Comparison of ENCODE assay signal across 13 mouse cellular contexts in genomic region chr7:80846709-80847108, GRCm38 (mm10). TPM values are rescaled to one million over a fixed set of nuclear protein-coding genes. Genes with fewer than 3 reads are reported as not detected.
"Had no signal": no experiment of that assay in that cellular context is flagged by ENCODE, and none has a peak within 500 bp of the region (broad histone marks: within the 10 kb centered on the region; RNA-seq: fewer than 3 reads in every experiment).

No protein-coding gene starts in this region.

- H3K27ac ChIP-seq: layer of hippocampus, adult 2 months; left cerebral cortex, adult 2 months; liver, embryonic 13.5 days; midbrain, embryonic 12.5 days; stomach, postnatal 0 days had no signal

- H3K9me3 ChIP-seq: liver, embryonic 13.5 days; midbrain, embryonic 12.5 days had no signal

- H3K36me3 ChIP-seq: liver, embryonic 13.5 days; midbrain, embryonic 12.5 days had no signal

- H3K4me3 ChIP-seq: layer of hippocampus, adult 2 months; left cerebral cortex, adult 2 months; liver, embryonic 13.5 days; midbrain, embryonic 12.5 days had no signal

- H3K9ac ChIP-seq: liver, embryonic 13.5 days; midbrain, embryonic 12.5 days had no signal

- H3K27me3 ChIP-seq: liver, embryonic 13.5 days; midbrain, embryonic 12.5 days had no signal

- H3K4me1 ChIP-seq: midbrain, embryonic 12.5 days had no signal

- H3K4me2 ChIP-seq: liver, embryonic 13.5 days; midbrain, embryonic 12.5 days had no signal

- DNase-seq: kidney, adult 8-10 months; kidney, postnatal 14 days; layer of hippocampus, adult 9-11 months; layer of hippocampus, postnatal 36 days; liver, embryonic 13.5 days; lung, adult 2 months; thymus, adult 2 months; thymus, postnatal 14 days had no signal

RNA-seq across cellular contexts. Expression of gene Nmb, which starts 58.2 kb away (rescaled TPM):
- polyA plus RNA-seq: macrophage had no signal
